Mouse (Mus musculus): ENCODE results near the gene Parp16.

DNA sequence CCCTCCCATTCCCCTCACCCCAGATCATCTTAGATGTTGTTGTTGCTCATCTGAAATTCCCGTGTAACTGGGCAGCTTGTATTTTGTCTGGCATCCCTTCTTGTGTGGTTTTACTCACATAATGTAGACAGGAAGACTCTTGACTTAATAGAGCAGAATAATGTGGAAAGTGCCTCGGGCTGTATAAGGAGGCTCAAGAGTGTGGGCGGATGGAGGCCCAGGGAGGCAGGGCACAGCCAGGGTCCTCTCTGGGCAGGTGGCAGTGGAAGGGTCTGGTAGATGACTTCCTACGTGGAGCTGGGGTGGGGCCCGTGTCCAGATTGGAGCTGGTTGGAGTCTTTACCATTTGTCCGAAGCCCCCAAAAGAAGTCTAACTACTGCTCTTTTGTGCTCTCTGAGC lies 28.8 kb downstream of the Parp16 start:
- no peak for TF ChIP-seq CTCF (conservative IDR thresholded peaks at IDR 0.05 in 1 of 2, IDR thresholded peaks at IDR 0.05 in 1 of 2; ENCODE audit: low read depth in 2 of 2, low read length in 2 of 2)
- TF ChIP-seq TBP (conservative IDR thresholded peaks at IDR 0.05; ENCODE audit: low read depth, low read length) = no peak
- no peak for TF ChIP-seq TCF12 (IDR thresholded peaks at IDR 0.05; ENCODE audit: low read depth, low read length)
- TF ChIP-seq ZC3H11A (IDR thresholded peaks at IDR 0.05; ENCODE audit: low read depth, low read length) = no peak
- TF ChIP-seq POLR2A (IDR thresholded peaks at IDR 0.05; ENCODE audit: low read depth, low read length) = no peak
- no peak for TF ChIP-seq SIN3A (IDR thresholded peaks at IDR 0.05; ENCODE audit: low read length)
- TF ChIP-seq E2F4 (IDR thresholded peaks at IDR 0.05; ENCODE audit: insufficient replicate concordance, low read depth, low read length) = no peak
- TF ChIP-seq MXI1 (IDR thresholded peaks at IDR 0.05; ENCODE audit: low read depth, low read length) = no peak
- TF ChIP-seq EP300 (IDR thresholded peaks at IDR 0.05; ENCODE audit: low read length) = no peak
- TF ChIP-seq HCFC1 (IDR thresholded peaks at IDR 0.05; ENCODE audit: low read depth, low read length) = no peak
- TF ChIP-seq USF2 (conservative IDR thresholded peaks at IDR 0.05; ENCODE audit: low read depth, low read length) = no peak
- TF ChIP-seq ELF1 (IDR thresholded peaks at IDR 0.05; ENCODE audit: low read depth, low read length) = no peak
